12 mouse cellular contexts compared by ENCODE assay signal in genomic region chr8:121431499-121431898, GRCm38 (mm10).
DNase-seq lines count a peak whose midpoint lies in the region; ATAC-seq lines count a peak whose summit lies in the region.
"Had no signal": no experiment of that assay in that cellular context is flagged by ENCODE, and none has a peak within 500 bp of the region (broad histone marks: within the 10 kb centered on the region; RNA-seq: fewer than 3 reads in every experiment).

No protein-coding gene starts in this region.

- no peak overlapping the region for H3K4me3 ChIP-seq in heart, embryonic 10.5 days
- H3K4me3 ChIP-seq in neural tube, embryonic 11.5 days (ENCODE audit: low read depth, low read length), result no peak overlapping the region
- H3K4me3 ChIP-seq in neural tube, embryonic 15.5 days (replicated peaks), result no peak overlapping the region
- H3K4me3 ChIP-seq in stomach, embryonic 15.5 days (replicated peaks), result no peak overlapping the region
- H3K4me3 ChIP-seq in liver, embryonic 11.5 days (ENCODE audit: low read depth, low read length), result no peak overlapping the region
- H3K4me3 ChIP-seq: forebrain, embryonic 10.5 days; liver, embryonic 15.5 days had no signal

- intact Hi-C loops in heart, postnatal 14 days (cut with DNase I), result no loop called here

- H3K9me3 ChIP-seq in heart, embryonic 10.5 days, result no peaks in the 10 kb centered on the region
- H3K9me3 ChIP-seq in neural tube, embryonic 11.5 days (ENCODE audit: control insufficient read depth, low read length), result no peaks in the 10 kb centered on the region
- no peaks in the 10 kb centered on the region for H3K9me3 ChIP-seq in neural tube, embryonic 15.5 days (replicated peaks)
- no peaks in the 10 kb centered on the region for H3K9me3 ChIP-seq in stomach, embryonic 15.5 days
- H3K9me3 ChIP-seq in liver, embryonic 11.5 days (ENCODE audit: control insufficient read depth, low read length), result no peaks in the 10 kb centered on the region
- H3K9me3 ChIP-seq: forebrain, embryonic 10.5 days; liver, embryonic 15.5 days had no signal

- no peak overlapping the region for H3K4me2 ChIP-seq in neural tube, embryonic 11.5 days (ENCODE audit: low read depth)
- no peak overlapping the region for H3K4me2 ChIP-seq in neural tube, embryonic 15.5 days
- H3K4me2 ChIP-seq in stomach, embryonic 15.5 days, result no peak overlapping the region
- H3K4me2 ChIP-seq in liver, embryonic 11.5 days, result no peak overlapping the region
- H3K4me2 ChIP-seq: liver, embryonic 15.5 days had no signal

- H3K27ac ChIP-seq in heart, embryonic 10.5 days, result 0 out of 2 replicates have a peak overlapping the region, but pooled peaks have one; percentile 44
- no peak overlapping the region for H3K27ac ChIP-seq in neural tube, embryonic 11.5 days (ENCODE audit: low read depth, low read length)
- H3K27ac ChIP-seq in neural tube, embryonic 15.5 days (replicated peaks), result no peak overlapping the region
- no peak overlapping the region for H3K27ac ChIP-seq in stomach, embryonic 15.5 days
- no peak overlapping the region for H3K27ac ChIP-seq in liver, embryonic 11.5 days (ENCODE audit: low read depth, low read length)
- H3K27ac ChIP-seq: forebrain, embryonic 10.5 days; liver, embryonic 15.5 days had no signal

- no peak for DNase-seq in heart, embryonic 10.5 days (ENCODE audit: low spot score)
- DNase-seq in heart, adult 8-10 months (ENCODE audit: low spot score), result no peak
- DNase-seq in neural tube, embryonic 11.5 days (ENCODE audit: low spot score), result peak; percentile 10
- peak; percentile 28 to 52 for DNase-seq in heart, postnatal 14 days
- no peak for DNase-seq in right cerebral cortex, postnatal 10 days (ENCODE audit: low spot score in 2 of 2)
- DNase-seq in liver, embryonic 11.5 days (ENCODE audit: low spot score), result no peak
- DNase-seq: cerebellum, adult 18-20 months; right cerebral cortex, postnatal 14 days had no signal

- 83% methylated on average over 8 of the region's 8 CpGs for WGBS in heart, embryonic 10.5 days
- 86% methylated on average over 8 of the region's 8 CpGs for WGBS in neural tube, embryonic 11.5 days
- 87% methylated on average over 8 of the region's 8 CpGs for WGBS in neural tube, embryonic 15.5 days
- 55% methylated on average over 8 of the region's 8 CpGs for WGBS in stomach, embryonic 15.5 days
- 75% methylated on average over 8 of the region's 8 CpGs for WGBS in liver, embryonic 11.5 days

- H3K27me3 ChIP-seq in heart, embryonic 10.5 days (ENCODE audit: insufficient read depth, poor library complexity, severe bottlenecking), result peaks cover 22% of the 10 kb centered on the region
- H3K27me3 ChIP-seq in neural tube, embryonic 11.5 days (ENCODE audit: control insufficient read depth, insufficient read depth, low read length), result no peaks in the 10 kb centered on the region
- 0 out of 2 replicates have a peak, but pooled peaks cover 5% of the 10 kb centered on the region for H3K27me3 ChIP-seq in neural tube, embryonic 15.5 days (replicated peaks)
- H3K27me3 ChIP-seq in stomach, embryonic 15.5 days (replicated peaks), result no peaks in the 10 kb centered on the region
- peaks cover 5% of the 10 kb centered on the region; the same call in 1 of the 2 replicates for H3K27me3 ChIP-seq in liver, embryonic 11.5 days (replicated peaks; ENCODE audit: control insufficient read depth, insufficient read depth, low read length)
- H3K27me3 ChIP-seq: liver, embryonic 15.5 days had no signal

- H3K4me1 ChIP-seq in heart, embryonic 10.5 days, result peaks cover 21% of the 10 kb centered on the region
- H3K4me1 ChIP-seq in neural tube, embryonic 11.5 days (ENCODE audit: control insufficient read depth, insufficient read depth, low read length), result peaks cover 6% of the 10 kb centered on the region; the same call in 1 of the 2 replicates
- peaks cover 9% of the 10 kb centered on the region for H3K4me1 ChIP-seq in neural tube, embryonic 15.5 days
- peaks cover 8% of the 10 kb centered on the region; the same call in 1 of the 2 replicates for H3K4me1 ChIP-seq in stomach, embryonic 15.5 days
- no peaks in the 10 kb centered on the region for H3K4me1 ChIP-seq in liver, embryonic 11.5 days (replicated peaks; ENCODE audit: control insufficient read depth, insufficient read depth, low read length)
- H3K4me1 ChIP-seq: liver, embryonic 15.5 days had no signal

- H3K36me3 ChIP-seq in heart, embryonic 10.5 days, result no peaks in the 10 kb centered on the region
- no peaks in the 10 kb centered on the region for H3K36me3 ChIP-seq in neural tube, embryonic 11.5 days (ENCODE audit: control insufficient read depth, insufficient read depth, low read length)
- H3K36me3 ChIP-seq in neural tube, embryonic 15.5 days, result no peaks in the 10 kb centered on the region
- H3K36me3 ChIP-seq in stomach, embryonic 15.5 days, result no peaks in the 10 kb centered on the region
- H3K36me3 ChIP-seq in liver, embryonic 11.5 days (ENCODE audit: control insufficient read depth, insufficient read depth, low read length), result no peaks in the 10 kb centered on the region
- H3K36me3 ChIP-seq: forebrain, embryonic 10.5 days; liver, embryonic 15.5 days had no signal

- H3K9ac ChIP-seq in neural tube, embryonic 11.5 days (ENCODE audit: low read length), result no peak overlapping the region
- no peak overlapping the region for H3K9ac ChIP-seq in neural tube, embryonic 15.5 days (replicated peaks)
- no peak overlapping the region for H3K9ac ChIP-seq in stomach, embryonic 15.5 days
- H3K9ac ChIP-seq in liver, embryonic 11.5 days (ENCODE audit: low read depth, low read length), result no peak overlapping the region
- H3K9ac ChIP-seq: liver, embryonic 15.5 days had no signal

- no peak for ATAC-seq in neural tube, embryonic 11.5 days (ENCODE audit: insufficient read depth, low FRiP score, low TSS enrichment)
- no peak for ATAC-seq in neural tube, embryonic 15.5 days (ENCODE audit: low FRiP score)
- peak; percentile 65; the same call in 1 of the 2 replicates for ATAC-seq in stomach, embryonic 15.5 days (ENCODE audit: insufficient read depth, low FRiP score, low read depth)
- no peak for ATAC-seq in liver, embryonic 11.5 days (replicated peaks; ENCODE audit: low FRiP score)

Comparison
In these comparisons a context has a peak if more than half of its experiments do, and no peak if none do; other contexts are left out.
1. DNase-seq: peak in neural tube, embryonic 11.5 days (single experiment) and heart, postnatal 14 days (2 of 2); none in heart, embryonic 10.5 days (single experiment), heart, adult 8-10 months (single experiment), right cerebral cortex, postnatal 10 days (0 of 2) and liver, embryonic 11.5 days (single experiment).